Mouse (Mus musculus): ENCODE data around the gene Ppef1. TPM values are rescaled to one million over a fixed set of nuclear protein-coding genes. Genes with fewer than 3 reads are reported as not detected.
"Not testable (repeated sequence)": the region's sequence is repeated elsewhere in the genome, so short reads cannot be mapped to it uniquely, and the experiment has no call there.

Gene Ppef1
- polyA plus RNA-seq (2015; fragmentation: Nextera tagmentation; extraction: Ambion mirVana), result 0.05 TPM in 1 of 2 replicates, not detected in the other

DNA sequence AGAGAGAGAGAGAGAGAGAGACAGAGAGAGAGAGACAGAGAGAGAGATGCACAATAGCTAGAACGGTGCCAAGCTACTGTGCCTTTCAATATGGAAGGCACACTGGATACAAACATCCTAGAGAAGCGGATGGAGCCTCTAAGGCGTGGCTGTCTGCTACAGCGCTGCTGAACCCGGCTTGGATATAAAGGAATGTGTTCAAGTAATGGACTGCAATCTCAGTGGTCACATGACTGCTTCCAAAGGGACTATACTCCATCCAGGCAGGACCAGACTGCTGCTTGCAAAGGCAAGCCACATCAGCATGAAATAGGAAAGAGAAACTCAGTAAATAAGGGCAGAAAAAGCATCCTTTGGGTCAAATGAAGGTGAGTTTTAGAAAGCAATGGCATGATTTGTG, at the start of gene Ppef1:
Gene Ppef1, minus strand, starts transcription at position 116 of the 400 bp plus-strand sequence.
- no peak within 1 kb of the TSS for H3K9ac ChIP-seq (ENCODE audit: low read depth, low read length)
- H3K4me2 ChIP-seq (ENCODE audit: low read length), result no peak within 1 kb of the TSS
- no peak for DNase-seq (ENCODE audit: low spot score)
- no peaks in the 10 kb centered on the region for H3K4me1 ChIP-seq (replicated peaks; ENCODE audit: insufficient read depth, low read length)
- no peak within 1 kb of the TSS for H3K27ac ChIP-seq
- no peak for ATAC-seq (replicated peaks; ENCODE audit: low FRiP score, low read depth)
- no peaks in the 10 kb centered on the region for H3K9me3 ChIP-seq (replicated peaks; ENCODE audit: low read length)
- H3K27me3 ChIP-seq (ENCODE audit: insufficient read depth, low read length), result no peaks in the 10 kb centered on the region
- TF ChIP-seq CTCF (IDR thresholded peaks at IDR 0.05; ENCODE audit: low read depth), result no peak
- WGBS, result 86% methylated on average over 5 of the region's 5 CpGs
- H3K36me3 ChIP-seq (ENCODE audit: insufficient read depth, low read length), result no peaks in the 10 kb centered on the region
- H3K4me3 ChIP-seq (replicated peaks; ENCODE audit: low read depth, low read length), result no peak within 1 kb of the TSS

DNA sequence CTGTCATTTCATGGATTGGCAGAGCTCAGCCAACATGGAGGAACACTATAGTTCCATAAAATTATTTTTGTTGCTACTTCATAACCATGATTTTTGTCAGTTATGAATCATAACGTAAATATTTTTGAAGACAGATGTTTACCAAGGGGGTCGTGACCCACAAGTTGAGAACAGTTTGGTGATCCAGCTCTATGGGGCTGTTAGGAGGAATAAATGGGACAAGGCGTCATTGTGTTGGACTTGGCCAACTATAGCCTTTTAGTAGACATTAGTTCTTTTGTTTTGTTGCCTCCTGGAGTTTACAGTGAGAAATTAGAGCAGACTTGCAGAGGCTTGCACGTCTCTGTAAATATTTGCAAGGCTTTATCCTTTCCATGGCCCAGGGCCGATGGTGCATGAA, 46.7 kb upstream of the Ppef1 start:
- Histone ChIP-seq H3K4me2 (ENCODE audit: low read length) (no peak overlapping the region), H3K27me3 (ENCODE audit: insufficient read depth, low read length) (no peaks in the 10 kb centered on the region; the same call in 1 of the 2 replicates), H3K9me3 (replicated peaks; ENCODE audit: low read length) (no peaks in the 10 kb centered on the region), H3K9ac (ENCODE audit: low read depth, low read length) (no peak overlapping the region), H3K36me3 (ENCODE audit: insufficient read depth, low read length) (no peaks in the 10 kb centered on the region), H3K4me3 (replicated peaks; ENCODE audit: low read depth, low read length) (no peak overlapping the region), H3K27ac (no peak overlapping the region), H3K4me1 (replicated peaks; ENCODE audit: insufficient read depth, low read length) (no peaks in the 10 kb centered on the region)
- no peak for ATAC-seq (replicated peaks; ENCODE audit: low FRiP score, low read depth)
- 78% methylated on average over 5 of the region's 5 CpGs for WGBS
- TF ChIP-seq CTCF (IDR thresholded peaks at IDR 0.05; ENCODE audit: low read depth), result no peak
- no peak for DNase-seq (ENCODE audit: low spot score)

DNA sequence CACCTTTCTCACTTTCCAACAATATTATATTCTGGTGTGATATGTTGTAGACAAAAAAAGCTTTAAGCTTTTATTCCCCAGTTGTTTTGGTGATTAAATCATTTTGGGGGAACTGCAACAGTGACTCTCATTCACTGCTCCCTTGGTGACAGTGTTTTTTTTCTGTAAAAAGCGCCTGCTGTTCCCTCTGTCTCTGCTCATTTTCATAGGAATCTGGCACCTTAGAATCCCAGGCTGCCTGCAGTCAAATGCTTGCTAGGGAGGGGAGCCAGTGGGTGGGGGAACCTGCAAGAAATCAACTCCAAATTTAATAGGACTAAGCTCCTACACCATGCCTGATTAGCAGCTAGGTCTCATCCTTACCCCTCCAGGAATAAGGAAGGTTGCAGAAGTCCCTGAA, 37.5 kb upstream of the Ppef1 start:
- no peaks in the 10 kb centered on the region for H3K36me3 ChIP-seq (ENCODE audit: insufficient read depth, low read length)
- no peaks in the 10 kb centered on the region for H3K4me1 ChIP-seq (replicated peaks; ENCODE audit: insufficient read depth, low read length)
- no peak for DNase-seq (ENCODE audit: low spot score)
- H3K9ac ChIP-seq (ENCODE audit: low read depth, low read length), result no peak overlapping the region
- WGBS, result 39% methylated on average over 1 of the region's 1 CpGs
- no peak for ATAC-seq (replicated peaks; ENCODE audit: low FRiP score, low read depth)
- no peak overlapping the region for H3K4me2 ChIP-seq (ENCODE audit: low read length)
- H3K27me3 ChIP-seq (ENCODE audit: insufficient read depth, low read length), result no peaks in the 10 kb centered on the region
- TF ChIP-seq CTCF (IDR thresholded peaks at IDR 0.05; ENCODE audit: low read depth), result no peak
- no peak overlapping the region for H3K27ac ChIP-seq
- no peak overlapping the region for H3K4me3 ChIP-seq (replicated peaks; ENCODE audit: low read depth, low read length)
- no peaks in the 10 kb centered on the region for H3K9me3 ChIP-seq (replicated peaks; ENCODE audit: low read length)

DNA sequence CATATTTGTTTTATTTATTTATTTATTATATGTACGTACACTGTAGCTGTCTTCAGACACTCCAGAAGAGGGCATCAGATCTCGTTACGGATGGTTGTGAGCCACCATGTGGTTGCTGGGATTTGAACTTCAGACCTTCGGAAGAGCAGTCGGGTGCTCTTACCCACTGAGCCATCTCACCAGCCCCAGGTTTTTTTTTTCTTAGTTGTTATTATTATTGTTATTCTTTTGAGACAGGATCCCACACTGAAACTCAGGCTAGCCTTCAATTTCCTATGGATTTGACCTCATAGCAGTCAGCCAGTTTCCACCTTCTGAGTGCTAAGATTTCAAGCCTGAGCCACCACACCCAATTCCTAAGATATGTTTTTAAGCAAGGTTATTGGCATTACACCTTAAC, 34.1 kb upstream of the Ppef1 start:
- H3K4me3 ChIP-seq (replicated peaks; ENCODE audit: low read depth, low read length); H3K4me1 ChIP-seq (replicated peaks; ENCODE audit: insufficient read depth, low read length); H3K27me3 ChIP-seq (ENCODE audit: insufficient read depth, low read length); ATAC-seq (replicated peaks; ENCODE audit: low FRiP score, low read depth); DNase-seq (ENCODE audit: low spot score); H3K9ac ChIP-seq (ENCODE audit: low read depth, low read length); H3K27ac ChIP-seq; H3K9me3 ChIP-seq (replicated peaks; ENCODE audit: low read length); H3K4me2 ChIP-seq (ENCODE audit: low read length); H3K36me3 ChIP-seq (ENCODE audit: insufficient read depth, low read length): not testable (repeated sequence)
- 92% methylated on average over 5 of the region's 5 CpGs for WGBS

DNA sequence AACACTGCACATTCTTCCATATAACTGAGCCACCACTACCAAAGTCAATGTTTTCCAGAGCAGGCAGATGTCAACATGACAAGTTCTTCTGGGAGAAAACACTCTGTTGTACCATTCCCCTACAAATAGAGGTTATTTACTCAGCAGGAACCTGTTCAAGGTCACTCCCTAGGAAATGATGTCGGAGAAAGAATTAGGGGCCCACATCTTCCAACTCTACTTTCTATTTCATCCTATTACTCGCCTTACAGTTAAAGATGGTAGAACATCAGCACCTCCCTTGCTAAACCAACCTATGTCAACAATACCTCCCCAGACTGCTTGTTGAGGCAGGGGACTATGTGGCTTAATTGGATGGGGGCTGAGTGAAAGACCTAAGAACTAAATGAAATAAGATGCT, 32.1 kb upstream of the Ppef1 start, which contains the start of gene Rs1:
Gene Rs1, plus strand, starts transcription at position 301 of the 400 bp plus-strand sequence.
- Histone ChIP-seq H3K4me2 (ENCODE audit: low read length) (peak within 1 kb of the TSS; percentile 46), H3K36me3 (ENCODE audit: insufficient read depth, low read length) (no peaks in the 10 kb centered on the region), H3K27me3 (ENCODE audit: insufficient read depth, low read length) (no peaks in the 10 kb centered on the region), H3K27ac (no peak within 1 kb of the TSS), H3K9ac (ENCODE audit: low read depth, low read length) (no peak within 1 kb of the TSS), H3K9me3 (replicated peaks; ENCODE audit: low read length) (no peaks in the 10 kb centered on the region), H3K4me1 (replicated peaks; ENCODE audit: insufficient read depth, low read length) (no peaks in the 10 kb centered on the region), H3K4me3 (replicated peaks; ENCODE audit: low read depth, low read length) (peak within 1 kb of the TSS; percentile 38)
- no peak for DNase-seq (ENCODE audit: low spot score)
- ATAC-seq (replicated peaks; ENCODE audit: low FRiP score, low read depth), result no peak
- TF ChIP-seq CTCF (IDR thresholded peaks at IDR 0.05; ENCODE audit: low read depth), result no peak
- 86% methylated on average over 2 of the region's 2 CpGs for WGBS

DNA sequence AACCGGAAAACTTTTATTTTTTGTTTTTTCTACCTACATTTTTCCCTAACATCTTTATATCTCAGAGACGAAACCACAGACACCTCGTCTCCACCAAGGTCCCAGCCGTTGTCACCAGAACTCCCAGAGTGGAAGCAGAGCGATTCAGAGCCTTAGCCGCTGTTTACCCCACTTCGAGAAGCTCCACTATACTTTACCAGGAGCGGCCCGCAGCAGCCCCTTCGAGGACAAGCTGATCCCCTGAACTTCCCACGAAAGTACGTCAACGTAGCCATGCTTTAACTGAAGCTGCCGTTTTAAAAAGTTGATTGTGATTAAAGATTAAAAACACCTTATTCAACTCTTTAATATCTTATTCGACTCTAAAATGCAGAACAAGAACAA, 30.7 kb upstream of the Ppef1 start:
- peak; percentile 76 for DNase-seq (ENCODE audit: low spot score)

More for the DNA sequence above, 30.7 kb upstream of the Ppef1 start:
- 39% methylated on average over 15 of the region's 15 CpGs for WGBS
- Histone ChIP-seq H3K4me1 (replicated peaks; ENCODE audit: insufficient read depth, low read length) (no peaks in the 10 kb centered on the region), H3K9me3 (replicated peaks; ENCODE audit: low read length) (no peaks in the 10 kb centered on the region), H3K9ac (ENCODE audit: low read depth, low read length) (no peak overlapping the region), H3K27ac (peak overlapping the region; percentile 57; the same call in 1 of the 2 replicates), H3K4me3 (replicated peaks; ENCODE audit: low read depth, low read length) (peak overlapping the region; percentile 38), H3K36me3 (ENCODE audit: insufficient read depth, low read length) (no peaks in the 10 kb centered on the region), H3K4me2 (ENCODE audit: low read length) (peak overlapping the region; percentile 46), H3K27me3 (ENCODE audit: insufficient read depth, low read length) (no peaks in the 10 kb centered on the region)
- TF ChIP-seq CTCF (IDR thresholded peaks at IDR 0.05; ENCODE audit: low read depth), result no peak
- peak; percentile 81 for ATAC-seq (replicated peaks; ENCODE audit: low FRiP score, low read depth)

All from kidney, postnatal 0 days (tissue).